Comparison of ENCODE assay signal across 13 mouse cellular contexts in the genomic region with DNA sequence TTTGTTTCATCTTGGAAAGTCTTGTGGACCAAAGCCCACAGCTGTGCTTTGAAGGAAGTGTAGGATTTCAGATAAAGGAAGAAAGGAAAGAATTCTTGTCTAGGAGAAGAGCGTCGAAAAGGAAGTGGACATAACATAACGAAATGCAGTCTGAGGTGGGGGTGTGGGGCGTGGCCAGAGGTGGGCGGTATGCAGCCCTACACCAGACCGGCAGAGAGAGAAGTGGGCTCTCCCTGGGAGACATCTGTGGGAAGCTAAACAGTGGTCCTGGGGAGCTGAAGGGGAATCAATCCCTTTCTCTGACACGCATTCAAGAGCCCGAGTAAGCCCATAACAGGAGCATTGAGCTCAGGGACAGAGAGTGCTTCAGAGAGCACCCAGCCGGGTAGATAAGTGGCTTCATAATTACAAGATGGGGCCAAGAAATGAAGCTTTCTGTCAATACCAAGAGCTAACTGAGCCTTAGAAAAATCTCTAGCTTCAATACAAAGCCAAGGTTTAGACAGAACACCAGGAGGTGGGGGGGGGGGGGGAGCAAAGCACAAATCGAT. TPM values are rescaled to one million over a fixed set of nuclear protein-coding genes. Genes with fewer than 3 reads are reported as not detected.
DNase-seq lines count a peak whose midpoint lies in the region; ATAC-seq and TF ChIP-seq lines count a peak whose summit lies in the region.
"Had no signal": no experiment of that assay in that cellular context is flagged by ENCODE, and none has a peak within 500 bp of the region (broad histone marks: within the 10 kb centered on the region; RNA-seq: fewer than 3 reads in every experiment).

No protein-coding gene starts in this region.

- no peaks in the 10 kb centered on the region for H3K79me2 ChIP-seq in MEL (ENCODE audit: control insufficient read depth, insufficient read depth, low read length, poor library complexity)

- no peak overlapping the region for H3K9ac ChIP-seq in heart, embryonic 12.5 days
- H3K9ac ChIP-seq in lung, embryonic 14.5 days: no peak overlapping the region
- H3K9ac ChIP-seq in MEL (ENCODE audit: control insufficient read depth, low read depth, low read length, poor library complexity, severe bottlenecking): peak overlapping the region; percentile 25
- H3K9ac ChIP-seq in intestine, embryonic 15.5 days: peak overlapping the region; percentile 10; the same call in 1 of the 2 replicates
- H3K9ac ChIP-seq in kidney, embryonic 15.5 days: no peak overlapping the region
- H3K9ac ChIP-seq: forebrain, postnatal 0 days; midbrain, embryonic 12.5 days had no signal

- no peak for TF ChIP-seq EP300 in MEL (IDR thresholded peaks at IDR 0.05; ENCODE audit: low read depth in 1 of 2, low read length in 2 of 2)

- DNase-seq in heart, adult 11 months: no peak
- DNase-seq in lung, embryonic 14.5 days: no peak
- no peak for DNase-seq in lung, postnatal 4 days
- peak; percentile 55 for DNase-seq in MEL (ENCODE audit: low read depth, low spot score)
- no peak for DNase-seq in right cerebral cortex, postnatal 36 days (ENCODE audit: low spot score in 2 of 2)
- DNase-seq: forebrain, postnatal 0 days; gastrocnemius, postnatal 25 days; right cerebral cortex, postnatal 4 days had no signal

- no peaks in the 10 kb centered on the region for H3K27me3 ChIP-seq in heart, embryonic 12.5 days (replicated peaks)
- no peaks in the 10 kb centered on the region for H3K27me3 ChIP-seq in lung, embryonic 14.5 days (ENCODE audit: insufficient read depth, low read length)
- H3K27me3 ChIP-seq in MEL (ENCODE audit: control insufficient read depth in 1 of 2, insufficient read depth in 2 of 2, low read length in 2 of 2): no peaks in the 10 kb centered on the region; a peak in 1 of 4 replicates
- H3K27me3 ChIP-seq in intestine, embryonic 15.5 days (replicated peaks): no peaks in the 10 kb centered on the region
- H3K27me3 ChIP-seq in kidney, embryonic 15.5 days: no peaks in the 10 kb centered on the region
- H3K27me3 ChIP-seq: midbrain, embryonic 12.5 days had no signal

- ATAC-seq in heart, embryonic 12.5 days (ENCODE audit: insufficient number of reproducible peaks, low FRiP score): no peak
- no peak for ATAC-seq in lung, embryonic 14.5 days (ENCODE audit: insufficient read depth)
- no peak for ATAC-seq in intestine, embryonic 15.5 days
- no peak for ATAC-seq in kidney, embryonic 15.5 days (replicated peaks; ENCODE audit: low FRiP score)
- ATAC-seq: forebrain, postnatal 0 days; inflammation-experienced regulatory T-cells, adult 6 months had no signal

- peak overlapping the region; percentile 9 for H3K4me2 ChIP-seq in heart, embryonic 12.5 days
- H3K4me2 ChIP-seq in lung, embryonic 14.5 days: peak overlapping the region; percentile 44
- H3K4me2 ChIP-seq in intestine, embryonic 15.5 days (replicated peaks): peak overlapping the region; percentile 54
- no peak overlapping the region for H3K4me2 ChIP-seq in kidney, embryonic 15.5 days
- H3K4me2 ChIP-seq: midbrain, embryonic 12.5 days had no signal

- TF ChIP-seq CTCF in lung, embryonic 14.5 days (IDR thresholded peaks at IDR 0.05; ENCODE audit: low read depth): no peak
- no peak for TF ChIP-seq CTCF in MEL (IDR thresholded peaks at IDR 0.05 in 2 of 3, conservative IDR thresholded peaks at IDR 0.05 in 1 of 3; ENCODE audit: control insufficient read depth in 1 of 3, insufficient read depth in 1 of 3, low read depth in 2 of 3, low read length in 3 of 3, poor library complexity in 1 of 3, severe bottlenecking in 1 of 3)

- peaks cover 11% of the 10 kb centered on the region; the same call in 1 of the 2 replicates for H3K4me1 ChIP-seq in heart, embryonic 12.5 days (replicated peaks)
- H3K4me1 ChIP-seq in lung, embryonic 14.5 days (ENCODE audit: insufficient read depth): no peaks in the 10 kb centered on the region
- H3K4me1 ChIP-seq in MEL (ENCODE audit: control insufficient read depth in 1 of 2, insufficient read depth in 2 of 2, low read length in 2 of 2): 0 out of 4 replicates have a peak, but pooled peaks cover 0 to 5% of the 10 kb centered on the region in 2 experiments
- no peaks in the 10 kb centered on the region for H3K4me1 ChIP-seq in intestine, embryonic 15.5 days (replicated peaks)
- H3K4me1 ChIP-seq in kidney, embryonic 15.5 days: no peaks in the 10 kb centered on the region
- H3K4me1 ChIP-seq: midbrain, embryonic 12.5 days had no signal

- no peak for TF ChIP-seq POLR2A in MEL (IDR thresholded peaks at IDR 0.05; ENCODE audit: control insufficient read depth in 1 of 2, insufficient read depth in 1 of 2, low read depth in 1 of 2, low read length in 2 of 2, poor library complexity in 1 of 2)

- 46% methylated on average over 10 of the region's 10 CpGs for WGBS in heart, embryonic 12.5 days
- WGBS in lung, embryonic 14.5 days: 31% methylated on average over 10 of the region's 10 CpGs
- 30% methylated on average over 10 of the region's 10 CpGs for WGBS in intestine, embryonic 15.5 days
- WGBS in kidney, embryonic 15.5 days: 60% methylated on average over 10 of the region's 10 CpGs

- no peak for TF ChIP-seq RAD21 in MEL (IDR thresholded peaks at IDR 0.05; ENCODE audit: low read depth, low read length)

- H3K9me3 ChIP-seq in heart, embryonic 12.5 days (replicated peaks): peaks cover 16% of the 10 kb centered on the region
- H3K9me3 ChIP-seq in lung, embryonic 14.5 days (ENCODE audit: low read depth, low read length): peaks cover 3% of the 10 kb centered on the region; the same call in 1 of the 2 replicates
- H3K9me3 ChIP-seq in MEL (replicated peaks; ENCODE audit: insufficient read depth, low read length): no peaks in the 10 kb centered on the region
- no peaks in the 10 kb centered on the region for H3K9me3 ChIP-seq in intestine, embryonic 15.5 days
- H3K9me3 ChIP-seq in kidney, embryonic 15.5 days (replicated peaks): no peaks in the 10 kb centered on the region

- H3K4me3 ChIP-seq in heart, embryonic 12.5 days: no peak overlapping the region
- no peak overlapping the region for H3K4me3 ChIP-seq in lung, embryonic 14.5 days (ENCODE audit: low read depth, low read length)
- H3K4me3 ChIP-seq in MEL (ENCODE audit: control insufficient read depth in 1 of 2, insufficient read depth in 1 of 2, low read depth in 2 of 2, low read length in 2 of 2): peak overlapping the region; percentile 42 to 60
- no peak overlapping the region for H3K4me3 ChIP-seq in intestine, embryonic 15.5 days (replicated peaks)
- H3K4me3 ChIP-seq in kidney, embryonic 15.5 days (replicated peaks): no peak overlapping the region
- H3K4me3 ChIP-seq: midbrain, embryonic 12.5 days had no signal

- no peaks in the 10 kb centered on the region for H3K36me3 ChIP-seq in heart, embryonic 12.5 days
- no peaks in the 10 kb centered on the region for H3K36me3 ChIP-seq in lung, embryonic 14.5 days (ENCODE audit: insufficient read depth)
- H3K36me3 ChIP-seq in MEL (ENCODE audit: control insufficient read depth in 1 of 2, insufficient read depth in 2 of 2, low read length in 2 of 2): no peaks in the 10 kb centered on the region
- no peaks in the 10 kb centered on the region for H3K36me3 ChIP-seq in intestine, embryonic 15.5 days
- H3K36me3 ChIP-seq in kidney, embryonic 15.5 days: no peaks in the 10 kb centered on the region
- H3K36me3 ChIP-seq: midbrain, embryonic 12.5 days had no signal

- no peak overlapping the region for H3K27ac ChIP-seq in heart, embryonic 12.5 days (ENCODE audit: poor library complexity, severe bottlenecking)
- H3K27ac ChIP-seq in lung, embryonic 14.5 days (ENCODE audit: low read depth): no peak overlapping the region
- no peak overlapping the region for H3K27ac ChIP-seq in MEL (ENCODE audit: control insufficient read depth, low read depth, low read length)
- no peak overlapping the region for H3K27ac ChIP-seq in intestine, embryonic 15.5 days
- no peak overlapping the region for H3K27ac ChIP-seq in kidney, embryonic 15.5 days
- H3K27ac ChIP-seq: midbrain, embryonic 12.5 days had no signal

TF ChIP-seq in MEL, 35 proteins besides CTCF, POLR2A, EP300 and RAD21:
- no peak for TF ChIP-seq MAZ (IDR thresholded peaks at IDR 0.05; ENCODE audit: low read depth, low read length)
- no peak for TF ChIP-seq TAL1 (IDR thresholded peaks at IDR 0.05; ENCODE audit: low read length)
- no peak for TF ChIP-seq UBTF (IDR thresholded peaks at IDR 0.05; ENCODE audit: borderline replicate concordance, insufficient read depth, low read depth, low read length)
- TF ChIP-seq POLR2AphosphoS5 (IDR thresholded peaks at IDR 0.05; ENCODE audit: borderline replicate concordance, low read depth, low read length): no peak
- TF ChIP-seq CHD1 (IDR thresholded peaks at IDR 0.05; ENCODE audit: low read depth, low read length): no peak

RNA-seq across cellular contexts. Expression of a gene that starts 40.5 kb away (rescaled TPM):
- polyA plus RNA-seq in heart, embryonic 12.5 days (2016; fragmentation: Nextera tagmentation; extraction: Ambion mirVana): 10.4 and 10.5 TPM in 2 replicates
- 11.8 and 14.6 TPM in 2 replicates for polyA plus RNA-seq in lung, embryonic 14.5 days (2014; fragmentation: Nextera tagmentation; extraction: Ambion mirVana)
- 17.9 and 18.6 TPM in 2 replicates for total RNA-seq in MEL (2012; rRNA removed)
- polyA plus RNA-seq in MEL (2012; ENCODE audit: insufficient read depth in 1 of 2, insufficient read length in 2 of 2, low read depth in 1 of 2, low replicate concordance in 2 of 2, missing spikeins in 1 of 2): 100 to 1,000 TPM in 1 of 2 experiments, 10 to 100 TPM in 1; 61.7 to 363 TPM
- 12.1 and 15.8 TPM in 2 replicates for polyA plus RNA-seq in intestine, embryonic 15.5 days (2015; fragmentation: Nextera tagmentation; extraction: Ambion mirVana)
- polyA plus RNA-seq in kidney, embryonic 15.5 days (2015; fragmentation: Nextera tagmentation; extraction: Ambion mirVana): 10.8 and 13.0 TPM in 2 replicates

Comparison
In these comparisons a context has a peak if more than half of its experiments do, and no peak if none do; other contexts are left out.
1. H3K4me3 ChIP-seq: peak in MEL (2 of 2); none in heart, embryonic 12.5 days (single experiment), lung, embryonic 14.5 days (single experiment), intestine, embryonic 15.5 days (single experiment) and kidney, embryonic 15.5 days (single experiment).
2. H3K9ac ChIP-seq: peak in MEL (single experiment) and intestine, embryonic 15.5 days (single experiment); none in heart, embryonic 12.5 days (single experiment), lung, embryonic 14.5 days (single experiment) and kidney, embryonic 15.5 days (single experiment).